Mouse (Mus musculus) thymus, adult 2 months (tissue): Measurements from ENCODE around the gene Narf.

Experiments
- CTCF ChIP-seq: fragments of 200-500 bp; IDR thresholded peaks from 2 replicates; pipeline ENCODE4 v1.5.1; 2012; ENCODE audit warnings: mild to moderate bottlenecking, control low read depth, low read length, moderate library complexity, borderline replicate concordance; ENCODE audit not compliant: control insufficient read depth, poor library complexity, insufficient read depth; ENCODE audit errors: extremely low read depth
- POLR2A ChIP-seq: fragments of 200-500 bp; IDR thresholded peaks from 2 replicates; pipeline ENCODE4 v1.6.1; 2012; ENCODE audit warnings: mild to moderate bottlenecking, low read length, control low read depth, moderate library complexity; ENCODE audit not compliant: control insufficient read depth, poor library complexity, insufficient read depth; ENCODE audit errors: extremely low read depth

GRCm38 (mm10) chr11:121261074-121261473, 24.0 kb downstream of the Narf start:
- TF ChIP-seq CTCF: no peak
- no peak for TF ChIP-seq POLR2A
